Mouse (Mus musculus): ENCODE results near the gene Pkn1.

Gene Pkn1

GRCm38 (mm10) chr8:83652030-83652743, 46.8 kb downstream of the Pkn1 start, which contains the start of gene Gipc1:
Gene Gipc1 (plus strand): TSS chr8:83652677.
- DNase-seq: peak; percentile 98

GRCm38 (mm10) chr8:83649699-83650098, 49.3 kb downstream of the Pkn1 start:
- no peak for DNase-seq

- DNase-seq: no peak
Measured at GRCm38 (mm10) chr8:83648031-83648430, 50.9 kb downstream of the Pkn1 start.

GRCm38 (mm10) chr8:83647511-83647910, 51.5 kb downstream of the Pkn1 start:
- no peak for DNase-seq

GRCm38 (mm10) chr8:83639649-83640048, 59.3 kb downstream of the Pkn1 start:
- no peak for DNase-seq

- DNase-seq: no peak
Measured at GRCm38 (mm10) chr8:83638856-83639255, 60.1 kb downstream of the Pkn1 start.

GRCm38 (mm10) chr8:83632083-83632707, 66.8 kb downstream of the Pkn1 start:
- no peak for DNase-seq

- no peak for DNase-seq
Measured at GRCm38 (mm10) chr8:83625676-83626299, 73.2 kb downstream of the Pkn1 start.

- peak; percentile 72 for DNase-seq
Measured at GRCm38 (mm10) chr8:83624739-83625138, 74.2 kb downstream of the Pkn1 start.

GRCm38 (mm10) chr8:83623549-83623948, 75.4 kb downstream of the Pkn1 start:
- DNase-seq: no peak

GRCm38 (mm10) chr8:83622389-83622989, 76.5 kb downstream of the Pkn1 start:
- DNase-seq: peak; percentile 96

- no peak for DNase-seq
Measured at GRCm38 (mm10) chr8:83621691-83622388, 77.1 kb downstream of the Pkn1 start.

- DNase-seq: peak; percentile 9
Measured at GRCm38 (mm10) chr8:83619568-83620285, 79.3 kb downstream of the Pkn1 start.

- no peak for DNase-seq
Measured at GRCm38 (mm10) chr8:83618566-83618965, 80.4 kb downstream of the Pkn1 start.

- DNase-seq: no peak
Measured at GRCm38 (mm10) chr8:83617111-83617510, 81.9 kb downstream of the Pkn1 start.

- DNase-seq: no peak
Measured at GRCm38 (mm10) chr8:83616625-83617024, 82.4 kb downstream of the Pkn1 start.
